Mouse (Mus musculus) lung, postnatal 0 days (tissue): ENCODE measurements around the gene Ndst2.

Experiments
- CTCF ChIP-seq: IDR thresholded peaks from 2 replicates; pipeline ENCODE4 v1.5.1; 2016; ENCODE audit warnings: antibody characterized with exemption, mild to moderate bottlenecking
- EP300 ChIP-seq: IDR thresholded peaks from 2 replicates; pipeline ENCODE4 v1.6.1; 2016; ENCODE audit warnings: antibody characterized with exemption, mild to moderate bottlenecking, control low read depth

- TF ChIP-seq EP300 (no peak), CTCF (no peak)
Observed at GRCm38 (mm10) chr14:20729871-20730270, 4.5 kb downstream of the Ndst2 start.
